Mouse (Mus musculus) thymus, adult 2 months (tissue): Measurements from ENCODE around the gene Tshz3. TPM values are rescaled to one million over a fixed set of nuclear protein-coding genes. Genes with fewer than 3 reads are reported as not detected.

Experiments used
- DNase-seq: peaks from one replicate; pipeline ENCODE4 v3.0.0; 2021
- H3K27ac ChIP-seq: fragments of 200-500 bp; 2 replicates; pipeline ENCODE4 v1.5.1; 2012; ENCODE audit warnings: low read length, control low read depth; ENCODE audit not compliant: control insufficient read depth, insufficient read depth
- H3K27me3 ChIP-seq: fragments of 200-500 bp; 2 replicates; pipeline ENCODE4 v1.6.1; 2012; ENCODE audit warnings: mild to moderate bottlenecking, low read length, moderate library complexity, mixed read lengths; ENCODE audit not compliant: control insufficient read depth, insufficient read depth
- H3K36me3 ChIP-seq: fragments of 200-500 bp; 2 replicates; pipeline ENCODE4 v1.6.1; 2012; ENCODE audit warnings: mild to moderate bottlenecking, low read length, moderate library complexity; ENCODE audit not compliant: control insufficient read depth, insufficient read depth
- H3K4me1 ChIP-seq: fragments of 200-500 bp; replicated peaks from 2 replicates; pipeline ENCODE4 v1.6.1; 2012; ENCODE audit warnings: low read length; ENCODE audit not compliant: control insufficient read depth, insufficient read depth
- H3K4me3 ChIP-seq: fragments of 200-500 bp; 2 replicates; pipeline ENCODE4 v1.5.1; 2012; ENCODE audit warnings: mild to moderate bottlenecking, low read length, control low read depth, moderate library complexity; ENCODE audit not compliant: control insufficient read depth, insufficient read depth
- CTCF ChIP-seq: fragments of 200-500 bp; IDR thresholded peaks from 2 replicates; pipeline ENCODE4 v1.5.1; 2012; ENCODE audit warnings: mild to moderate bottlenecking, control low read depth, low read length, moderate library complexity, borderline replicate concordance; ENCODE audit not compliant: control insufficient read depth, poor library complexity, insufficient read depth; ENCODE audit errors: extremely low read depth
- POLR2A ChIP-seq: fragments of 200-500 bp; IDR thresholded peaks from 2 replicates; pipeline ENCODE4 v1.6.1; 2012; ENCODE audit warnings: mild to moderate bottlenecking, low read length, control low read depth, moderate library complexity; ENCODE audit not compliant: control insufficient read depth, poor library complexity, insufficient read depth; ENCODE audit errors: extremely low read depth
- WGBS: fragments of 180-500 bp; shearing (Covaris S2); methylation state at CpG from one replicate; pipeline ENCODE4 v1.1.7; 2018; 5-methylcytosine and 5-hydroxymethylcytosine counted together
- polyA plus RNA-seq: library from polyadenylated mRNA; depleted of rRNA; stranded (reverse); fragments of >200 nt; gene quantifications from 2 replicates; pipeline ENCODE4 v1.2.3, GENCODE M21; 2012

The Tshz3 gene
- polyA plus RNA-seq, 1 experiment = 0.44 TPM

GRCm38 (mm10) chr7:36690551-36690950 lies 7.4 kb upstream of the Tshz3 start:
- Histone ChIP-seq H3K27me3 (no peaks in the 10 kb centered on the region; the same call in 1 of the 2 replicates), H3K4me3 (no peak overlapping the region)
- WGBS = 3% methylated on average over 19 of the region's 19 CpGs

GRCm38 (mm10) chr7:36691617-36692016 lies 6.3 kb upstream of the Tshz3 start:
- Histone ChIP-seq H3K36me3 (no peaks in the 10 kb centered on the region), H3K4me3 (no peak overlapping the region), H3K27me3 (no peaks in the 10 kb centered on the region; the same call in 1 of the 2 replicates), H3K4me1 (no peaks in the 10 kb centered on the region), H3K27ac (no peak overlapping the region)
- TF ChIP-seq CTCF = no peak
- no peak for TF ChIP-seq POLR2A
- DNase-seq = no peak
- whole genome bisulfite sequencing = 11% methylated on average over 14 of the region's 14 CpGs

More at GRCm38 (mm10) chr7:36690551-36690950, 7.4 kb upstream of the Tshz3 start:
- TF ChIP-seq CTCF (no peak), POLR2A (no peak)
- DNase-seq = no peak
- no peak overlapping the region for H3K27ac ChIP-seq
- H3K36me3 ChIP-seq = no peaks in the 10 kb centered on the region
- no peaks in the 10 kb centered on the region for H3K4me1 ChIP-seq

- no peaks in the 10 kb centered on the region; the same call in 1 of the 2 replicates for H3K27me3 ChIP-seq
- no peaks in the 10 kb centered on the region for H3K36me3 ChIP-seq
- no peak for TF ChIP-seq POLR2A
- TF ChIP-seq CTCF = no peak
- no peak for DNase-seq
- H3K4me1 ChIP-seq = no peaks in the 10 kb centered on the region
- H3K27ac ChIP-seq = no peak overlapping the region
- WGBS = 25% methylated on average over 5 of the region's 5 CpGs
- H3K4me3 ChIP-seq = no peak overlapping the region
Observed at GRCm38 (mm10) chr7:36692381-36692780, 5.5 kb upstream of the Tshz3 start.

DNA sequence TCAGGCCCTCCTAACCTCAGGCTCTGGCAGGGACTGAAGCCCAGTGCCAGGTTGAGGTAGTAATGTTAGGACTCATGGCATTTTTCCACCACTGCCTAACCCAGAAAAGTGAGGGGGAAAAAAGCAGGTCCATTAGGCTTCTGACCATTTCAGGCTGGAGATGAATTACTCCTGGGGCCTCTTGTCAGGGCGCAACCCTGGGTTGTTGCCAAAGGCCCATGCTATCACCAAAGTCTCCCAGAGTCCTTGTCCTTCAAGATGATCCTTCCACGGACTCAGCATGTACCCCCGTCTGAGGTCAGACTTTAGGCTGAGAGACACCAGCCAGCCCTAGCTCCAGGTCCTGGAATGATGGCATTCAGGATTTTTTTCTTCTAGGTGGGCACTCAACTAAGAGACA lies 4.8 kb upstream of the Tshz3 start:
- no peak overlapping the region for H3K27ac ChIP-seq
- 80% methylated on average over 3 of the region's 3 CpGs for WGBS
- no peaks in the 10 kb centered on the region for H3K4me1 ChIP-seq
- no peak for TF ChIP-seq POLR2A
- no peak for TF ChIP-seq CTCF
- H3K27me3 ChIP-seq = no peaks in the 10 kb centered on the region; the same call in 1 of the 2 replicates
- no peaks in the 10 kb centered on the region for H3K36me3 ChIP-seq
- DNase-seq = no peak
- no peak overlapping the region for H3K4me3 ChIP-seq

- H3K4me3 ChIP-seq = no peak overlapping the region
- no peak for TF ChIP-seq POLR2A
- no peak for TF ChIP-seq CTCF
- no peak overlapping the region for H3K27ac ChIP-seq
- no peaks in the 10 kb centered on the region; the same call in 1 of the 2 replicates for H3K27me3 ChIP-seq
- H3K4me1 ChIP-seq = 0 out of 2 replicates have a peak, but pooled peaks cover 2% of the 10 kb centered on the region
- H3K36me3 ChIP-seq = no peaks in the 10 kb centered on the region
- 30% methylated on average over 7 of the region's 7 CpGs for WGBS
- no peak for DNase-seq
Observed at GRCm38 (mm10) chr7:36694642-36695191, 3.2 kb upstream of the Tshz3 start.

GRCm38 (mm10) chr7:36695276-36695675 lies 2.6 kb upstream of the Tshz3 start:
- no peak for TF ChIP-seq CTCF
- no peak for TF ChIP-seq POLR2A
- 0 out of 2 replicates have a peak, but pooled peaks cover 2% of the 10 kb centered on the region for H3K4me1 ChIP-seq
- WGBS = 9% methylated on average over 25 of the region's 25 CpGs
- H3K27me3 ChIP-seq = no peaks in the 10 kb centered on the region; the same call in 1 of the 2 replicates
- H3K4me3 ChIP-seq = no peak overlapping the region
- DNase-seq = no peak
- H3K27ac ChIP-seq = no peak overlapping the region
- no peaks in the 10 kb centered on the region for H3K36me3 ChIP-seq
